Mouse (Mus musculus): ENCODE data around the gene Npb. TPM values are rescaled to one million over a fixed set of nuclear protein-coding genes. Genes with fewer than 3 reads are reported as not detected.
A peak's percentile ranks its signal among the peaks of the same experiment; 100 is the strongest.

Npb gene
- polyA plus RNA-seq, 3 experiments from 2014 or later, result 0.67 to 1.4 TPM; not detected in 1

- ATAC-seq, result peak; percentile 57
Measured at GRCm38 (mm10) chr11:120633520-120634343, 25.5 kb downstream of the Npb start, which contains the start of gene Mafg. Gene Mafg, minus strand, starts transcription at chr11:120633600.

GRCm38 (mm10) chr11:120634810-120635209 lies 26.5 kb downstream of the Npb start:
- ATAC-seq, result no peak

- no peak for ATAC-seq
Measured at GRCm38 (mm10) chr11:120641255-120641654, 33.0 kb downstream of the Npb start.

- ATAC-seq, result no peak
Measured at GRCm38 (mm10) chr11:120641869-120642268, 33.6 kb downstream of the Npb start.

- peak; percentile 39 for ATAC-seq
Measured at GRCm38 (mm10) chr11:120642939-120643600, 34.8 kb downstream of the Npb start.

GRCm38 (mm10) chr11:120643601-120643987 lies 35.3 kb downstream of the Npb start, which contains the start of gene Pycr1:
Gene Pycr1, minus strand, starts transcription at chr11:120643769.
- peak; percentile 100 for ATAC-seq

GRCm38 (mm10) chr11:120647047-120647830 lies 39.0 kb downstream of the Npb start:
- no peak for ATAC-seq

GRCm38 (mm10) chr11:120648001-120648476 lies 39.8 kb downstream of the Npb start, which contains the start of gene Myadml2:
Gene Myadml2, minus strand, starts transcription at chr11:120648158.
- no peak for ATAC-seq

- no peak for ATAC-seq
Measured at GRCm38 (mm10) chr11:120651872-120652271, 43.6 kb downstream of the Npb start.

- ATAC-seq, result no peak
Measured at GRCm38 (mm10) chr11:120654741-120655140, 46.5 kb downstream of the Npb start.

GRCm38 (mm10) chr11:120657301-120657700 lies 49.0 kb downstream of the Npb start:
- no peak for ATAC-seq

Other genes starting within 250 kb of the Npb start
- gene Fscn2, start 246.9 kb upstream of the Npb start, polyA plus RNA-seq (2017; shearing (Covaris generic)), result under 1 TPM in 1 of 3 experiments, not detected in 2; 0.98 TPM
- gene Faap100, start 229.7 kb upstream of the Npb start, polyA plus RNA-seq (2017; shearing (Covaris generic)), result 10 to 100 TPM; 15.9 to 23.1 (median 17.9) TPM
- gene Nploc4, start 170.8 kb upstream of the Npb start, polyA plus RNA-seq (2017; shearing (Covaris generic)), result 10 to 100 TPM in 2 of 3 experiments, 1 to 10 TPM in 1; 8.6 to 12.4 (median 11.0) TPM
- under 1 TPM in 1 of 3 experiments, not detected in 2; 0.28 TPM for gene Tspan10, start 165.8 kb upstream of the Npb start, polyA plus RNA-seq (2017; shearing (Covaris generic))
- under 1 TPM in 2 of 3 experiments, not detected in 1; 0.15 to 0.56 TPM for gene Pde6g, start 155.0 kb upstream of the Npb start, polyA plus RNA-seq (2017; shearing (Covaris generic))
- 1 to 10 TPM; 4.8 to 6.8 (median 5.1) TPM for gene Oxld1, start 150.4 kb upstream of the Npb start, polyA plus RNA-seq (2017; shearing (Covaris generic))
- gene Ccdc137, start 150.4 kb upstream of the Npb start, polyA plus RNA-seq (2017; shearing (Covaris generic)), result 10 to 100 TPM; 17.8 to 26.0 (median 17.9) TPM
- gene Arl16, start 140.9 kb upstream of the Npb start, polyA plus RNA-seq (2017; shearing (Covaris generic)), result 10 to 100 TPM; 28.8 to 39.7 (median 33.1) TPM
- gene Mrpl12, start 123.9 kb upstream of the Npb start, polyA plus RNA-seq (2017; shearing (Covaris generic)), result 10 to 100 TPM; 54.6 to 78.9 (median 73.0) TPM
- gene Slc25a10, start 116.6 kb upstream of the Npb start, polyA plus RNA-seq (2017; shearing (Covaris generic)), result 10 to 100 TPM; 12.4 to 14.3 (median 12.7) TPM
- not detected for gene Gcgr, start 77.8 kb upstream of the Npb start, polyA plus RNA-seq (2017; shearing (Covaris generic))
- gene Mcrip1, start 58.8 kb upstream of the Npb start, polyA plus RNA-seq (2017; shearing (Covaris generic)), result 100 to 1,000 TPM in 2 of 3 experiments, 10 to 100 TPM in 1; 93.4 to 136 (median 107) TPM
- gene Ppp1r27, start 57.3 kb upstream of the Npb start, polyA plus RNA-seq (2017; shearing (Covaris generic)), result not detected
- 100 to 1,000 TPM; 135 to 164 (median 149) TPM for gene P4hb, start 35.2 kb upstream of the Npb start, polyA plus RNA-seq (2017; shearing (Covaris generic))
- gene Arhgdia, start 26.9 kb upstream of the Npb start, polyA plus RNA-seq (2017; shearing (Covaris generic)), result 100 to 1,000 TPM; 624 to 862 (median 685) TPM
- gene Alyref, start 10.1 kb upstream of the Npb start, polyA plus RNA-seq (2017; shearing (Covaris generic)), result 10 to 100 TPM; 15.8 to 76.9 (median 47.7) TPM
- gene Anapc11, start 10.1 kb upstream of the Npb start, polyA plus RNA-seq (2017; shearing (Covaris generic)), result 100 to 1,000 TPM; 110 to 147 (median 129) TPM
- gene Pcyt2, start 9.5 kb downstream of the Npb start, polyA plus RNA-seq (2017; shearing (Covaris generic)), result 100 to 1,000 TPM in 2 of 3 experiments, 10 to 100 TPM in 1; 66.1 to 124 (median 113) TPM
- gene Sirt7, start 16.8 kb downstream of the Npb start, polyA plus RNA-seq (2017; shearing (Covaris generic)), result 10 to 100 TPM; 55.1 to 61.4 (median 60.4) TPM
- 10 to 100 TPM; 15.3 to 15.8 (median 15.5) TPM for gene Mafg, start 25.1 kb downstream of the Npb start, polyA plus RNA-seq (2017; shearing (Covaris generic))
- gene Pycr1, start 35.3 kb downstream of the Npb start, polyA plus RNA-seq (2017; shearing (Covaris generic)), result 1 to 10 TPM in 1 of 3 experiments, under 1 TPM in 1, not detected in 1; 0.86 to 1.7 TPM
- not detected for gene Myadml2, start 39.7 kb downstream of the Npb start, polyA plus RNA-seq (2017; shearing (Covaris generic))
- gene Notum, start 52.7 kb downstream of the Npb start, polyA plus RNA-seq (2017; shearing (Covaris generic)), result not detected
- 100 to 1,000 TPM in 1 of 3 experiments, 10 to 100 TPM in 2; 79.4 to 107 (median 86.2) TPM for gene Aspscr1, start 64.5 kb downstream of the Npb start, polyA plus RNA-seq (2017; shearing (Covaris generic))
- gene Cenpx, start 105.3 kb downstream of the Npb start, polyA plus RNA-seq (2017; shearing (Covaris generic)), result 100 to 1,000 TPM; 154 to 181 (median 169) TPM
- 10 to 100 TPM; 19.4 to 39.4 (median 20.8) TPM for gene Lrrc45, start 105.4 kb downstream of the Npb start, polyA plus RNA-seq (2017; shearing (Covaris generic))
- not detected for gene Rac3, start 113.0 kb downstream of the Npb start, polyA plus RNA-seq (2017; shearing (Covaris generic))
- 10 to 100 TPM; 20.5 to 29.7 (median 26.5) TPM for gene Dcxr, start 118.8 kb downstream of the Npb start, polyA plus RNA-seq (2017; shearing (Covaris generic))
- not detected for gene Cbr2, start 123.6 kb downstream of the Npb start, polyA plus RNA-seq (2017; shearing (Covaris generic))
- gene Hmga1b, start 154.3 kb downstream of the Npb start, polyA plus RNA-seq (2017; shearing (Covaris generic)), result 10 to 100 TPM; 24.1 to 64.8 (median 62.8) TPM
- 1 to 10 TPM; 3.5 to 4.4 (median 3.7) TPM for gene Rfng, start 175.7 kb downstream of the Npb start, polyA plus RNA-seq (2017; shearing (Covaris generic))
- 100 to 1,000 TPM; 121 to 154 (median 127) TPM for gene Gps1, start 175.8 kb downstream of the Npb start, polyA plus RNA-seq (2017; shearing (Covaris generic))
- gene Dus1l, start 187.9 kb downstream of the Npb start, polyA plus RNA-seq (2017; shearing (Covaris generic)), result 10 to 100 TPM; 30.4 to 34.4 (median 34.3) TPM
- gene Fasn, start 216.1 kb downstream of the Npb start, polyA plus RNA-seq (2017; shearing (Covaris generic)), result 10 to 100 TPM; 22.7 to 31.3 (median 29.4) TPM

Data from inflammation-experienced regulatory T-cells, adult 6 months (primary cell).